Mouse (Mus musculus): ENCODE data around the gene Cog5.
A peak's percentile ranks its signal among the peaks of the same experiment; 100 is the strongest.

The Cog5 gene

DNA sequence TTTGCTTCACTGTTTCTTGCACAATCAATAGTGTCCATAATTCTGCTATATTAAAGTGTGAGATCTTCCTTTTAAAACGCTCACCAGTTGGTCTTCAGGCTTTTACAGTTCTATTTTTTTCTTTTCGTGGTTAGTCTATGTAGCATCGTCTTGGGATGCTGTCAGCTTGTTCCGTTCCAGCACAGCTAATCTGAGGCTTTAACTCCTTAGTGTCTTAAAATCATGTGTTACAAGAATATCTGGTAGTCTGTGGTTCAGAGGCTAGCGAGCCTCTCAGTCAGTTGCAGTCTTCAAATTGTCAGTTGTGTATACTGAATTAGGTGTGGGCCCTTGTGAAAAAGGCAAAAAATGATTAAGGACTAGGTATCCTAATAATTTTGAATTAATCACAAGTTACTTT, 57.6 kb downstream of the Cog5 start:
- no peak for DNase-seq

DNA sequence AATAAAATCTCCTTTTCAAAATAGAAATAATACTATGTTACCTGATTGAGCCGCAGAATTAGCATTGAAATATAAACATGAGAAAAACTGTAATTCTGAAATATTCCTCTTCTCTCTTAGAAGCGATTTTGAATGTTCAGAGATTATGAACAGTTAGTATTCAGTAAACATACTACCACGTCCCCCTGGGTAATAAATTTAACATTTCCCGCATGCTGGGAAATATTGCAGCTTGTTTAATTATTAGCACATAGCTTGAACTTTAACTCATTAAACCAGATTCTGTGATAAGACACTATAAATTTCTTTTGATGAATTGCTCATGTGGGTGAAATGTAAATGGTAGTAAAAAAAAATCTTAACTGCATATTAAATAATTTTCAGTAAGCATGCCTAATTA, 58.1 kb downstream of the Cog5 start:
- DNase-seq = no peak

DNA sequence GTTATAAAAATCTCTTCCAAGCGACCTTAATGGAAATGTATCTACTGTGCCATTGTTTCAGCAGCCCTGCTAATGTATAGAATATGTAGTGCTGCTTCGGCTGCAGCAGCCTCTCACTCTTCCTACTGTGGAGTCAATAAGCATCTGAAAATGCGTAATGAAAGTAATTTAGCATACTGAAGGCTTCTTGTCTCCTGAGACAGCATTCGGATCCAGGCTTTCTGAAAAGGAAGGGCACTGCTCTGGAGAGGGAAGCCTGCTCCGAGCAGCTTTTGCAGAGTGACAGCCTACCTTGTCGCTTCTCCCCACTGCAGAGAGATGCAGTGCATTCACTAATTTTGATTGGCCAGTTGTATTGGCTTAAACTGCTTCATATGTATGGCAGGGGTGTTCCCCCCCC, 58.9 kb downstream of the Cog5 start, which contains the start of gene Gpr22:
Gene Gpr22, minus strand, starts transcription at position 348 of the 400 bp plus-strand sequence.
- no peak for DNase-seq

DNA sequence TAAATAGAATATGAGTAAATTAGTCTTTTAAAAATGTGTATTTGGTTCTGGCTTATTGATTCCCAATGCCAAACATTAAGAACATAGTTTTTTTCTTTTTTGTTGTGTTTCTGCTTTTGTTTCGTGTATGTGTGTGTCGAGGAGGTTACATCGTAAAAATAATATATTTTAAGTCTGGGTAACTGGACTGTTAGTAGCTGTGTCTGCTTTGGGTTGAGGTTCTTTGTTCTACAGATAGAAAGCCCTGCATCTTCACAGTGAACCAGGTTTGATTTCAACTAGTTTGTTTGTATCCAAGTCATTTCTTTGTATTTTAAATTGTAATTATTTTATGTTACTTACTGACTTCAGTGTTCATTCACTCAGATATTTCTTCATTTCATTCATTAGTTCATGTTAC, 59.4 kb downstream of the Cog5 start:
- DNase-seq = no peak

DNA sequence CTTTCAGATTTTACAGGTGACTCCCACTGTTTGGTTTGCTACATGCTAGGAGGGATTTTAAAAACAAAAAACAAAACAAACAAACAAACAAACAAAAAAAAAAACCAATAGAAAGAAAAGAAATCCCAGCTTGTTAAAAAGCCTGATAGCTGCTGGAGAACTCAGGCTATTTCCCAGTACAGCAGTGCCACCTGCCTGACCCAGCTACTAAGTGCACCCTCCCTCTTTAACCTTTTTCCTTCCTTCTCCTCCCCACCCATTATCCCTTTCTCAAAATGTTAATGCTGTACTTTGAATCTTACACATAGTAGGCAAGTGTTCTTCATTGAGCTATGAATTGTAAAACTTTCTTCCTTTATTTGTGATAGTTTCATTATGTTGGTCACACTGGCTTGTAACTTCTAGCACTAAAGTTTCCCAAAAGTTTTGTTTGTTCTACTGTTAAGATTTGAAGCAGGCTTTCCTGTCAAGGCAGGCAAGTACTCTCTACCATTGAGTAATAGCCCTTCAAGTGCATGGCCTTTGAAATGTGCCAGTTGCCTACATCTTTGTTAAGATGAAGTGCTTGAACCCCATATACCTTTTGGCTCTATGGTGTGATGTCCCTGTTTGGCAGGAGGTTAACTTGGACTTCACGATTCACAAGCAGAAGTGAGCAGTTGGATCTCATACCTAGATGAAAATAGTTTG, 65.1 kb downstream of the Cog5 start:
- peak; percentile 37 to 53 for DNase-seq

DNA sequence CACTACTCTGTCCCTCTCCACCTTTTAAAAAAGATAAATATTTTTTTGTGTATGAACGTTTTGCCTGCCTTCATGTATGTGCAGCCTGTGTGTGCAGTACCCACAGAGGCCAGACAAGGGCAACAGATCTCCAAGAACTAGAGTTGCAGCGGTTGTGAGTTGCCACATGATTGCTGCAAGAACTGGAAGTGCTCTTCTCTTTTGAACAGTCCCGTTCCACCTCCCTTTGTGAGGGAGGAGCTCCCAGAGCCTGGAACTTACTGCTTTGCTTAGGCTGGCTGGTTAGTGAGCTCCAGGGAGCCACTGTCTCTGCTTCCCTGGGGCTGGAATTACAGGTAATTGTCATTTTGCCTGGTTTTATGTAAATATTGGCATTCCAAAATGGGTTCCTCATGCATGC, 69.9 kb downstream of the Cog5 start:
- no peak for DNase-seq

DNA sequence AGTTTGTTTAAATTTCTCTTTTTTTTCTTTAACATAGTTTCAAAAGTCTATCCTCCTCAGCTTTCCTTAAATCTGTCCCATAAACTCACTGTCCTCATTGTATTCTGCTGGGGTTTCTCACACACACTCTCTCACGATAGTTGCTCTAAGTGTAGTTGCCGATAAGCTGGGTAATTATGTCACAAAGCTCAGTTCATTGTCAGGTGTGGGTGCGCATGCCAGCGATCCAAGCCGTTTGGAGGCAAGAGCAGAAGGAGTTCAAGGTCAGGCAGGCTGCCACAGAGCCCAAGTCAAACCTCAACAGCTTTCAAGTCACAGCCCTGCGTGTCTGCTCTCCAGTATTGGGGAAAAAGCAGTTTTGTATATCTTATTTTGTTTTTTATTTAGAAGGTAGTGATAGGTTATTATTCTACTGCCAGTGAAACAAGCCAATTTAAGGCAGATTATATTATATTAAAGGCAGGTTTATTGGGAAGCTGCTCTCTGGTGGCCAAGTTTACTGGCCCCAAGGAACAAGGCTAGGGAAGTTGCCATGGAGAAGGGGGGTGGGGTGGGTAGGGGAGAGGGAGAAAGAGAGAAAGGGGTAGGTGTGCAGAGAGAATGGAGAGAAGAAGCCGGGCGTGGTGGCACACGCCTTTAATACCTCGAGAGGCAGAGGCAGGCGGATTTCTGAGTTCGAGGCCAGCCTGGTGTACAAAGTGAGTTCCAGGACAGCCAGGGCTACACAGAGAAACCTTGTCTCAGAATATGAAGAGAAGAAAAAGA, 71.0 kb downstream of the Cog5 start:
- no peak for DNase-seq

DNA sequence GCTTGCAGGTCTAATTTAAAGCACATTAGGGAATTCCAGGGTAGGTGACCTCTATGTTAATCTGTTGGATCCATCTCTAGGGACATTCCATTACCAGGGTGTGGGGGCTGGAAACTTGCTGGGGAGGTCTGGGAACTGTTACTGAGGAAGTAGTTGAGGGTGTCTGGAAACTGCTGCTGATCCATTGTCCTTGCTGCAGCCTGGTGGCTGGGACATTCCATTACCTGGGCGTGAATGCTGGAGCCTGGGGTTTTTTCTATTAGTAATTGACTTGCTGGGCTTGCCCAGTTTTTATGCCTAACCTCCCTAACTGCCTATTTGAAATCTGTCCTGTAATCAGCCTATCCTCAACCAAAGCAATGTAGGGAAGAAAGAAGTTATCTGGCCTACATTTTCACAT, 72.0 kb downstream of the Cog5 start:
- DNase-seq = no peak

DNA sequence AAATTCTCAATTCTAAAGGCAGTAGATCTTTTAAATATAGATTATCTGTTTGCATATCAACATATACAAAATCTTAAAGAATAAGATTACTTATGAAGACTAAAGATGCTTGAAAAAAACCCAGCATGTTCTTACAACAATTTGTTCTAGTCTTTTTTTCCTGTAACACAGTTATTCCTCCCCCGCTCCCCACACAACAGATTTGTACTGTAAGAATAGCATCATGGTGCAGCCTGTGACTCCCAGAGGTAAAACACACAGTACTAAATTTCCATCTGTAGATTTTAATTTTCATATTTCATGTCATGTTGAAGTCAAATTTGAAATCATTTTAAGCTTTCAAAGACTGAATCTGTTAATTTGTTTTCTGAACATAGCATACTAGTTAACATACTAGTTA, 75.5 kb downstream of the Cog5 start:
- no peak for DNase-seq

DNA sequence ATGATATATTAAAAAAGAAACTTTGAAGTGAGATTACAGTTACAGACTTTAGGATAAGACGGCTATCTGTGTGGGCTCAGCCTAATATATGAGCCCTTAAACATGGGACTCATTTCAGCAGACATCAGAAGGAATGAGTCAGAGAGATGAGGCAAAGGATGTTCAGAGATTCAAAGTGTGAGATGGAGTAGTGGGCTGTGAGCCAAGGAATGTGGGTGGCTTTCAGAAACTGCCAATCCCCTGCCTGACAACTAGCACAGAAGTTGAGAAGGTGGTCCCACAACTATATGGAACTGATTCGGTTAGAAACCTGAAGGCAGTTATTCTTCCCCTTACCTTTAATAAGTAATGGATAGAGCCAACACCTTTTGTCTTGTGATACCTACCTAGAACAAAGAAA, 79.9 kb downstream of the Cog5 start:
- no peak for DNase-seq

DNA sequence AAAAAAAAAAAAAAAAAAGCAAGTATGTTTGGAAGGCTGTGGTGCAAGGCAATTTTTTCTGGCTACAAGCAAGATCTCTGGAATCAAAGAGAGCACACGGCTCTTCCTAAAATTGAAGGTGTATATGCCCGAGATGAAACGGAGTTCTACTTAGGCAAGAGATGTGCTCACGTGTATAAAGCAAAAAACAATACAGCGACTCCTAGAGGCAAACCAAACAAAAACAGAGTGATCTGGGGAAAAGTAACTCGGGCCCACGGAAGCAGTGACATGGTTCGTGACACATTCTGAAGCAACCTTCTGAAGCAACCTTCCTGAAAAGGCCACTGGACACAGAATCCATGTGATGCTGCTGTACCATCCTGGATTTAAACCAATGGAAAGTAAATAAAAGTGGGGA, 92.6 kb downstream of the Cog5 start:
- DNase-seq = no peak

DNA sequence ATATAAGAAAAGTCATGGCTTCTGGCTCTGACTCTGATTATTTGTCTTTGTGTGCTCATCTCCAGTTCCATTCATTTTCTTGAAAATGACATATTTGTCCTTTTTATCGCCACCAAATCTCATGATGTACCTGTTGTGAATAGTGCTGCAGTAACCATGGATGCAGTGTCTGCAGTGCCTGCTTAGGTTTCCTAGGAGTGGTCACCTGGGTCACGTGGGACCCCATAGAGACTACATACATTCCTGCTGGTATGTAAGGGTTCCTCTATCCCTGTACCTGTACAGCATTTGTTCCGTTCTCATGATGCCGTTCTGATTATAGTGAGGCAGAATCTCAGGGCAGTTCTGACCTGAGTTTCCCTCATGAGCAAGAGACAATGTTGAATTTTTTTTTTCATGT, 95.2 kb downstream of the Cog5 start:
- DNase-seq = no peak

DNA sequence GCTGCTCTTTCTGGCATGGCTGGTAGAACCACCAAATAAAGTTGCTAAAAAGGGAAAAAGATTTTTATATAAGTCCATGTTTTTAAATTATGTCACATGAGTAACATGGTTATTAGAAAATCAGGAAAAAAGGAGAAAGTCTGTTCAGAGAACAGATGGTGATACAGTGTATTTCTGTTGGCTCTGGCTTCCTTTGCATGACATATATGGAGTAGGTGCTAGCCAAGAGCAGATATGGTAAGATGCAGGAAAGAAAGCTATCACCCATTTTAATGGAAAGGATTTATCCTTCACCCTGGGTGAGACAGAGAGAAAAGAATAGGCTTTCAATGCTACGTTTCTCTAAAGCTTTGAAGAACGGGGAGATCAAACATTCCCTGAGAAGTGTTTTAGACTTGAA, 99.8 kb downstream of the Cog5 start:
- no peak for DNase-seq

DNA sequence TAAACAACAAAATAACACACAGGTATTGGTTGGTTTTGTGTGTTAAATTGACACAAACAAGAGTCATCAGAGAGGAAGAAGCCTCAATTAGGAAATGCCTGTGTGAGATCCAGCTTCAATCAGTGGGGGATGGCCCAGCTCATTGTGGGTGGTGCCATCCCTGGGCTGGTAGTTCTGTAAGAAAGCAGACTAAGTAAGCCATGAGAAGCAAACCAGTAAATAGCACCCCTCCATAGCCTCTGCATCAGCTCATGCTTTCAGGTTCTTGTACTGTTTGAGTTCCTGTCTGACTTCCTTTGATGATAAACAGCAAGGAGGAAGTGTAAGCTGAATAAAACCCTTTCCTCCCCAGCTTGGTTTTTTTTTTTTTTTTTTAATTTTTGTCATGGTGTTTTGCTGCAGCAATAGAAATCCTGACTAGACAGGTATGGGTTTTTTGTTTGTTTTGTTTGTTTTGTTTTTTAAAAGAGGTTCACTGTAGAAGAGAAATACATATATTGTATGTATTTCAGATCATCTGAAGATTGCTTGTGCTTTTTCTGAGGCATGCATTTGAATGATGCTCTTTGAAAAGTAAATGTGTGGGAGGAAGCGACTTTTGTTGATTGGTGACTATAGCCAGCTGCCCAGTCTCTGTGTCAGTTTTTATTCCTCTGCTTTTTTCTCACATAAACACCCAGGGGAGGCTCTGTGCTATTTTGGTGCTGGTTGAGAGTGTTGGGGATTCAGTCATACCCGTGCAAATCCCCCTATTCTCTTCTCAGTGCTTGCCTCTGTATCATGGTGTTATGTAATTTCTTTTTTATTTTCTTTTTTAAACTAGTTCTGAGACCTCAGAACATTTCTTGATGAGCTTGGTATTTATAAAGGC, 101.5 kb downstream of the Cog5 start:
- no peak for DNase-seq

DNA sequence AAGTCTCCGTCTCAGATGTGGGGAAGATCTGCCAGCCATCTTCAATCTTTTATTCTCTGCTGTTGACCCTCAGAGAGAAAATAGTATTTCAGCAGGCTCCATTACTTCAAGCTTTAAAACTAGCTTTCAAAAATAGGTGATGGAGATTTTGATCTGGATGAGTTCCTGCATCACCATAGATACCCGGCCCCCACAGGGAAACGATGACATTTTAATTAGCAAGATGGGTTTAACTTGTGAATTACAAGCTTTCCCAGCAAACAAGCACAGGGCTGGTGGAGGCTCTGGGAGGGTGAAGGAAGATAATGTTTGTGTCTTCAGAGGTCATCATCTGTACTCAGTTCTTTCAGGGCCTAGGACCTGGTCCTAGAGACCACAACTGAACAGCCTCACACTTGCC, 118.9 kb downstream of the Cog5 start:
- no peak for DNase-seq

DNA sequence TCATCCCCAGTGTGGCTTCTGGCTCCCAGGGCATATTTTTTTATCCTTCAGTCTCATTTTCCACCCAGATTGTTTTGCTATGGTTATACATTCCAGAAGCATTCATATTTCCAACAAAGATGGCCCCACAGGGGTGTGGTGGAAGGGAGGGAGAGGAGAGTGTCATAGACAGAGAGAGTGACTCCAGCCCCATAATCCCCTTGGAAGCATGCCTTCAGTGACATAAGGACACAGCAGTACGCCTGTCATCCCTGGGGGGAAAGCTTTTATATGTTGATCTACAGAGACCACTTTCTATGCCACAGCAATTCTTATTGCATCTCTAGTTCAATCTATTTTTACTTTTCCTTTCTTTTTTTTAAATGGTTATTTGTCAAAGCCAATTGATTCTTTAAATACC, 129.6 kb downstream of the Cog5 start:
- DNase-seq = no peak

DNA sequence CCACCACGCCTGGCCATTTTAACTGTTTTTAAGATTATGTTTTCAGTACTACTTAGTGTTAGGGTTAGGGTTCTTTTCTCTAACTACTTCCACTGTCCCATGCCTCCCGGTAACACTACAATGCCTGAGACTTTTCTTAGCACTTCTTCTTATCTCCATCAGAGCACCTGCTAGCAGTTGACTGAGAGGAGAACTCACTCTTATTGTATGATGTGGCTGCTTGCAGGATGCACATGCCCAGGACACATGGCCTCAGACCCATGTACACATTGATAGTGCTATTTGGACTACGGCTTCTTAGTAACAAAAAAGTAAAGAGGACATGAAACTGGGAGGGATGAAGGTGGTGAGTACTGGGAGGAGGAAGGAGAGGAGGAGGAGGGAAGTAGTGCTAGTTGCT, 133.9 kb downstream of the Cog5 start:
- no peak for DNase-seq

DNA sequence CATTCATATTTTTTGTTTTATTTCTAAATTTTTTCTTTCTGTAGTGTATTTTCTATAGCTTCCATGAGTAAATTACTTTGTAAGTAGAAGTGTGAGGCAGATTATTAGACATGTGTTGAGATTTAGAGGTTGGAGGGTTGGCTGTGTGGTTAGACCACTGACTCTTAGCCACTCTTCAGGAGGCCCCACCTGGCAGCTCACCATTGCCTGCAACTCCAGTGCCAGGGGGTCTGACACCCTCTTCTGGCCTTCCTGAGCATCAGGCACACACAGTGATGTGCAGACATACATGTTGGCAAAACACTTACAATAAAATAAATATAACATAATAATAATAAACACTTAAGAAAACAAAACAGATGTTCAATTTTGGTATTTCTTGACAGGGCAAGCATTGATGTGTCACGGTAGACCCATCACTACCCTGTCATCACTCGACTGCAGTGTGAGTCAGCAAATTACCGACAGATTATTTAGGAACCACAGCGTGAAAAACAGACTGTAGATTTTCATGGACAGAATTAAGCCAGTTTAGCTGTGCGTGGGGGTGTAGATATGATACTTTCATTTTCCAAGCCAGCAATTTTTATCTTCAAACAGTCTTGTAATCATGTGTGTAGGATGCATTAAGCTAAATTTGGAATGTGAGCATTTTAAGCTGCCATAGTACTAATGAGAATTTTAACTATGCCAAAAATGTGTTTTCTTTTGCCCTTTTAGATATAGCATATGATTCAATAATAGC, 151.9 kb downstream of the Cog5 start:
- no peak for DNase-seq

DNA sequence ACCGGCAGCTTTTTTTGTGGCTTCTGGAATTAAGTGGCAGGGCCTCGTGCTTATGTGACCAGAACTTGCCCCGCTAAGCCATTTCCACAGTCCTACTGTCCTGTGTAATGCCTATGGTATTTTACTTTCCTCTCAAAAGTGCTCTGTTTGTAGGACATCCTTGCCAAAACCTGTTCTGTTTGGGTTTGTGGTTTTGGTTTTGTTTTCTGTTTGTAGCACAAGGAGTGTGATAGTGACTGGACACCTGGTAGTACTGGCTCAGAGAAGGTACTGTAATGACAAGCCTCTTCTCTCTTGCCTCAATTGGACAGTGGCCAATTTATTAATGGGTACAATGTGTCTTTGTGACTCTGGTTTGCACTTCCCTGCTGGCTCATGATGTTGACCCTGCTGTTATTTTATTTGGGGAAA, 163.4 kb downstream of the Cog5 start:
- no peak for DNase-seq

DNA sequence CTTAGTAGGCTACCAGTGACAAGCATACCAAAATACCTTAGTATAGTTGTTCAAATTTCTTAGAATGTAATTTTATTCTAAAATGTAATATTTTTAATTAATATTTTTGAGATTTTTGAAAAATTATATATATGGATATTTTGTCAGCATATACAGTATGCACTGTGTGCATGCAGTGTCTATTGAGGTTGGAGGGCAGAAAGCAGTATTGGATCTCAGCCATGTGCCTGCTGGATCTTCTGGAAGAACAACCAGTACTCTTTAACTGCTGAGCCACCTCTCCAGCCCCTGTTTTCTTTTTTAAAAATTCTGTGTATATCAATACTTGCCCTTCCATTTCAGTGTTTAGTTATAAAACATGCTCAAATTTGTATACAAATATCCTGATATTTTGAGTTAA, 164.4 kb downstream of the Cog5 start:
- no peak for DNase-seq

DNA sequence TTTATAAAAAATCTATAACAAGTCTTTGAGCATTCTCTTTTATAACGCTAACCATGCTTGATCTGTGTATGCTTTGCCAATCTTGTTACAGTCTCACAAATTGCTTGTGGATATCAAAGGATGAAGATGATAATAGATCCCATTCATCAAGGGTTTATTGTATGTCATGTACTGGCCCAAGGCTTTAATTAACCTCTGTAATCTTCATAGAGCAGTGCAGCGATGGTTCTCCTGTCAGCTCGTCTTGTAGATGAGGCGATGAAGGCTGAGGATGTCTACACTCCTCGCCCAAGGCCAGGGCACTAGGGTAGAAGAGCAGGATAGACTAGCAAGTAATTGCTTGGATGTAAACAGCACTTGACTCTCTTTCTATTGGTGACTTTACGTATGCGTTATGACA, 164.9 kb downstream of the Cog5 start:
- no peak for DNase-seq

DNA sequence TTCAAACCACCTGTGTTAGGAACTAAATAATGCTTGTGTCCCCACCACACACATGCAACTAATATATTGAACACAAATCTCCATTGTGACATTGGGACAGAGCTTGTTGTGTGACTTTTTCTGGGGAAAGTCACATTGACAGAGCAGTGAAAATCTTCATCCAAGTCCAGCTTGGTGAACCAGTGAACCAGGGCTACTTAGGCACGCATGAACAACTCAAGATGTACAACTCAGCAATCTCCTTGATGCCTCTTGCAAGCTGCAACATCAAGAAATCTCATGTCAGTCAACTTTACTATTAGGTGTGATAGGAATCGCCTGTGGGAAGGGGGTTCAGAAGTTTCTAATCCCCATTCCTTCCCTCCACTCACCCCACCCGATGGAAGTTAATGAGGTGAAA, 169.0 kb downstream of the Cog5 start:
- DNase-seq = no peak

DNA sequence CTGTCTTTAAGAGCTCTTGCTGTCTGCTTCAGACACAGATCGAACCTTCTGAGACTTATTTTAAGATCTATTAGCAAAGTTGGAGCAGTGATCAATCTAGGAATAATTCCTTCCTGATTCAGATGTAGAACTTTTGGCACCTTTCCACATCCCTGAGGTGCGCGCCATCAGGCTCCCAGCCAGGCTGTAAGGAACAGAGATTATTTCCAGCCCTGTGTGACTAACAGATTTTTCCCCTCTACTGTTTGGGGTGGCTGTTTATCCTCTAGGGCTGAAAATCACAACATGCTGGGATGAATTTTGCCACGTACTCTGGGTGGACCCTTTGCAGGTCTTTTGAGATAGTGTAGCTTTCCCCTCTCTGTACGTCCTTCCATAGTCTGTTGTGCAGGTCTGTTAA, 170.2 kb downstream of the Cog5 start:
- DNase-seq = no peak
